Mouse (Mus musculus) neural tube, postnatal 0 days (tissue): ENCODE results near the gene Tmcc3. TPM values are rescaled to one million over a fixed set of nuclear protein-coding genes. Genes with fewer than 3 reads are reported as not detected.

Experiments
- microRNA-seq: library from miRNA; unstranded; fragments of <30 nt; microRNA quantifications from one replicate; pipeline ENCODE4, GENCODE M21; 2016
- polyA plus RNA-seq: library from polyadenylated mRNA; unstranded; fragments of >200 nt; fragmentation: Nextera tagmentation; extraction: Ambion mirVana; gene quantifications from 2 replicates; pipeline ENCODE4 v1.2.1, GENCODE M21; 2015

The Tmcc3 gene
- 19.3 and 21.5 TPM in 2 replicates for polyA plus RNA-seq

DNA sequence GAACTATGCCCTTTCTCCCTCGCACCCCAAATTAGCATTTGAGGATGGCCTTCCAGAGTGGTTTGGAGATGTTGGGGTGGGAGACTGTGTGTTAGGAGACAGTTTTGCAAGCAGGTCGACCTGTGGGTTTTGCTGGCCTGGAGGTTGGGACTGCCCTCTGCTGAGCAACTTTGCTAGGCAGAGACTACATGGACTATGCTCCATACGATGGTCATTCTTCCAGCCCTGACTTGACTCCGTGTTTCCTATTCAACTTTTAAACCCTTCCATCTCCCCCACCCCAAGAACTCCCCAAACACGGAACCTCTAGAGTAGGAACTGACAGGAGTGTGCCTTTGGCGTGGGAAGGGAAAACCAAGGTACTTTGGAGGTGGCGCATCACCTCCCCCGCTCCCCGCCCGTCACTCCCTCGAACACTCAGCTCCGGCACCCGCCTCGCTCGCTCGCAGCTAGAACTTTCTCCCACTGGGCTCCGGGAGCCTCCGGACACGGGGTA, at the start of gene Tmcc3:
Gene Tmcc3 (plus strand): TSS at position 439 of the 496 bp plus-strand sequence.

DNA sequence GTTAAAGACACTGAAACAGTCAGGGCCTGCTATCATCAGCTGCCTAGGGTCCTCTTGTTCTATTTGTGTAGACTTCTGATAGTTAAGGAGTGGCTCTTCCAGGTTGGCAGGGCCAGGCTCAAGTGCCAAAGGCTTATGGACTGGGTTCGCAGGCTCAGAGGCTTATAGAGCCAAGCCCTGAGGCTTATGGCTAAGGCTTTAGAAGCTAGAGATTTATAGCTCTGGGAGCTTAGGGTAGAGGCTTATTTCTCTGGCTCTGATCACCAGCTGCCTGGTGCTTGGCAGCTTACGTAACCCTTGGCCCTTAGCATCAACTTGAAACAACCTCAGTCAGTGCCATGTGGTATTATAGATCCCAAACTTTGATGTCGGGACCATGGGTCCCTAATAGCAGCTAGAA, 13.3 kb upstream of the Tmcc3 start, which contains the start of gene Gm4792:
Gene Gm4792 (minus strand): TSS at position 233 of the 400 bp plus-strand sequence.

Small RNA genes within 50 kb of the gene (microRNA-seq; reads per million reads assigned to microRNA genes)
- gene Mir7211: not detected

Other genes with a start within 250 kb of the Tmcc3 start
- gene Nr2c1, start 163.9 kb upstream of the Tmcc3 start, polyA plus RNA-seq: 3.7 and 3.8 TPM in 2 replicates
- gene Ndufa12, start 113.2 kb upstream of the Tmcc3 start, polyA plus RNA-seq: 601 and 637 TPM in 2 replicates
- gene Gm4792, start 13.2 kb upstream of the Tmcc3 start, polyA plus RNA-seq: 0.35 TPM in 1 of 2 replicates, not detected in the other